Mouse (Mus musculus): ENCODE measurements at regions not wholly inside any gene's neighbourhood (a gene's known extent, or its start where the extent isn't known, plus 50 kb on each side); places are given as distances from the start of the nearest gene placed in this dataset.

GRCm38 (mm10) chr10:111558675-111559340, 52.7 kb downstream of the Phlda1 start:
- Histone ChIP-seq H3K9ac (no peak overlapping the region), H3K9me3 (no peaks in the 10 kb centered on the region), H3K4me3 (no peak overlapping the region), H3K36me3 (no peaks in the 10 kb centered on the region), H3K4me1 (replicated peaks) (0 out of 2 replicates have a peak, but pooled peaks cover 3% of the 10 kb centered on the region), H3K4me2 (no peak overlapping the region), H3K27me3 (no peaks in the 10 kb centered on the region), H3K27ac (replicated peaks) (no peak overlapping the region)
- WGBS = 60% methylated on average over 10 of the region's 10 CpGs
- no peak for ATAC-seq (ENCODE audit: low FRiP score, low read depth)

GRCm38 (mm10) chr10:111559341-111560246, 53.5 kb downstream of the Phlda1 start:
- ATAC-seq (ENCODE audit: low FRiP score, low read depth) = no peak
- Histone ChIP-seq H3K27ac (replicated peaks) (no peak overlapping the region), H3K9ac (no peak overlapping the region), H3K9me3 (no peaks in the 10 kb centered on the region), H3K4me3 (no peak overlapping the region), H3K27me3 (no peaks in the 10 kb centered on the region), H3K4me1 (replicated peaks) (0 out of 2 replicates have a peak, but pooled peaks cover 6% of the 10 kb centered on the region), H3K36me3 (no peaks in the 10 kb centered on the region), H3K4me2 (no peak overlapping the region)
- 53% methylated on average over 17 of the region's 17 CpGs for WGBS

GRCm38 (mm10) chr10:111562628-111563027, 56.5 kb downstream of the Phlda1 start:
- H3K4me1 ChIP-seq (replicated peaks) = 0 out of 2 replicates have a peak, but pooled peaks cover 8% of the 10 kb centered on the region
- no peak for ATAC-seq (ENCODE audit: low FRiP score, low read depth)
- no peaks in the 10 kb centered on the region for H3K9me3 ChIP-seq
- no peak overlapping the region for H3K4me3 ChIP-seq
- 85% methylated on average over 8 of the region's 8 CpGs for WGBS
- H3K4me2 ChIP-seq = no peak overlapping the region
- no peaks in the 10 kb centered on the region for H3K27me3 ChIP-seq
- H3K27ac ChIP-seq (replicated peaks) = no peak overlapping the region
- H3K36me3 ChIP-seq = no peaks in the 10 kb centered on the region
- H3K9ac ChIP-seq = no peak overlapping the region

GRCm38 (mm10) chr10:111566873-111567381, 60.8 kb downstream of the Phlda1 start:
- Histone ChIP-seq H3K27me3 (no peaks in the 10 kb centered on the region), H3K36me3 (no peaks in the 10 kb centered on the region), H3K27ac (replicated peaks) (peak overlapping the region; percentile 67), H3K9me3 (no peaks in the 10 kb centered on the region), H3K9ac (no peak overlapping the region), H3K4me3 (no peak overlapping the region), H3K4me2 (no peak overlapping the region), H3K4me1 (replicated peaks) (0 out of 2 replicates have a peak, but pooled peaks cover 5% of the 10 kb centered on the region)
- ATAC-seq (ENCODE audit: low FRiP score, low read depth) = peak; percentile 84
- WGBS = 42% methylated on average over 12 of the region's 12 CpGs

GRCm38 (mm10) chr10:111570501-111571258, 64.6 kb downstream of the Phlda1 start:
- no peak for ATAC-seq (ENCODE audit: low FRiP score, low read depth)
- H3K27ac ChIP-seq (replicated peaks) = no peak overlapping the region
- no peak overlapping the region for H3K4me2 ChIP-seq
- no peaks in the 10 kb centered on the region for H3K9me3 ChIP-seq
- no peak overlapping the region for H3K9ac ChIP-seq
- H3K36me3 ChIP-seq = no peaks in the 10 kb centered on the region
- 67% methylated on average over 7 of the region's 7 CpGs for WGBS
- H3K4me3 ChIP-seq = no peak overlapping the region
- no peaks in the 10 kb centered on the region for H3K4me1 ChIP-seq (replicated peaks)
- no peaks in the 10 kb centered on the region for H3K27me3 ChIP-seq

- Histone ChIP-seq H3K4me3 (no peak overlapping the region), H3K4me1 (replicated peaks) (no peaks in the 10 kb centered on the region), H3K9ac (no peak overlapping the region), H3K9me3 (no peaks in the 10 kb centered on the region), H3K4me2 (no peak overlapping the region), H3K27ac (replicated peaks) (no peak overlapping the region), H3K27me3 (no peaks in the 10 kb centered on the region), H3K36me3 (no peaks in the 10 kb centered on the region)
- WGBS = 72% methylated on average over 4 of the region's 4 CpGs
- ATAC-seq (ENCODE audit: low FRiP score, low read depth) = no peak
Observed at GRCm38 (mm10) chr10:111574231-111574630, 68.1 kb downstream of the Phlda1 start.

- 80% methylated on average over 8 of the region's 8 CpGs for WGBS
- Histone ChIP-seq H3K9ac (no peak overlapping the region), H3K27ac (replicated peaks) (no peak overlapping the region), H3K36me3 (no peaks in the 10 kb centered on the region), H3K4me1 (replicated peaks) (no peaks in the 10 kb centered on the region), H3K4me2 (no peak overlapping the region), H3K4me3 (no peak overlapping the region), H3K27me3 (no peaks in the 10 kb centered on the region), H3K9me3 (no peaks in the 10 kb centered on the region)
- no peak for ATAC-seq (ENCODE audit: low FRiP score, low read depth)
Observed at GRCm38 (mm10) chr10:111574812-111575211, 68.7 kb downstream of the Phlda1 start.

GRCm38 (mm10) chr10:111575256-111575655, 69.2 kb downstream of the Phlda1 start:
- Histone ChIP-seq H3K27me3 (no peaks in the 10 kb centered on the region), H3K27ac (replicated peaks) (no peak overlapping the region), H3K9ac (no peak overlapping the region), H3K9me3 (no peaks in the 10 kb centered on the region), H3K4me2 (no peak overlapping the region), H3K36me3 (no peaks in the 10 kb centered on the region), H3K4me1 (replicated peaks) (no peaks in the 10 kb centered on the region), H3K4me3 (no peak overlapping the region)
- no peak for ATAC-seq (ENCODE audit: low FRiP score, low read depth)
- WGBS = 70% methylated on average over 5 of the region's 5 CpGs

- H3K4me3 ChIP-seq = no peak overlapping the region
- ATAC-seq (ENCODE audit: low FRiP score, low read depth) = no peak
- H3K4me2 ChIP-seq = no peak overlapping the region
- H3K9ac ChIP-seq = no peak overlapping the region
- H3K4me1 ChIP-seq (replicated peaks) = no peaks in the 10 kb centered on the region
- H3K36me3 ChIP-seq = no peaks in the 10 kb centered on the region
- H3K27me3 ChIP-seq = no peaks in the 10 kb centered on the region
- 69% methylated on average over 5 of the region's 5 CpGs for WGBS
- H3K9me3 ChIP-seq = no peaks in the 10 kb centered on the region
- H3K27ac ChIP-seq (replicated peaks) = no peak overlapping the region
Observed at GRCm38 (mm10) chr10:111575926-111576325, 69.8 kb downstream of the Phlda1 start.

- Histone ChIP-seq H3K27ac (replicated peaks) (no peak overlapping the region), H3K4me2 (no peak overlapping the region)
Observed at GRCm38 (mm10) chr10:111576395-111577069, 70.4 kb downstream of the Phlda1 start.

GRCm38 (mm10) chr10:111578536-111578935, 72.5 kb downstream of the Phlda1 start:
- Histone ChIP-seq H3K4me2 (no peak overlapping the region), H3K27me3 (no peaks in the 10 kb centered on the region), H3K27ac (replicated peaks) (no peak overlapping the region), H3K4me1 (replicated peaks) (no peaks in the 10 kb centered on the region), H3K9ac (no peak overlapping the region), H3K9me3 (no peaks in the 10 kb centered on the region), H3K4me3 (no peak overlapping the region), H3K36me3 (no peaks in the 10 kb centered on the region)
- no peak for ATAC-seq (ENCODE audit: low FRiP score, low read depth)
- WGBS = 82% methylated on average over 5 of the region's 5 CpGs

More at GRCm38 (mm10) chr10:111576395-111577069, 70.4 kb downstream of the Phlda1 start:
- no peaks in the 10 kb centered on the region for H3K36me3 ChIP-seq
- H3K4me3 ChIP-seq = no peak overlapping the region
- WGBS = 90% methylated on average over 10 of the region's 10 CpGs
- H3K9me3 ChIP-seq = no peaks in the 10 kb centered on the region
- ATAC-seq (ENCODE audit: low FRiP score, low read depth) = no peak
- H3K9ac ChIP-seq = no peak overlapping the region
- no peaks in the 10 kb centered on the region for H3K27me3 ChIP-seq
- H3K4me1 ChIP-seq (replicated peaks) = no peaks in the 10 kb centered on the region

Data from hindbrain, embryonic 15.5 days (tissue).